Mouse (Mus musculus) liver, embryonic 16.5 days (tissue): Measurements from ENCODE around the gene Sntg2. TPM values are rescaled to one million over a fixed set of nuclear protein-coding genes. Genes with fewer than 3 reads are reported as not detected.

Source experiments
- ATAC-seq: fragments of 200-750 bp; cut with Nextera tagmentation; 2 replicates; pipeline ENCODE4 v1.8.0; 2017; ENCODE audit warnings: low read depth, mild to moderate bottlenecking, moderate number of reproducible peaks, moderate library complexity
- H3K27ac ChIP-seq: fragments of 300-500 bp; sonication (generic); 2 replicates; pipeline ENCODE4 v1.5.1; 2014; ENCODE audit warnings: mild to moderate bottlenecking, low read length
- H3K27me3 ChIP-seq: fragments of 300-500 bp; sonication (generic); 2 replicates; pipeline ENCODE4 v1.6.1; 2014; ENCODE audit warnings: low read depth, low read length, mixed read lengths; ENCODE audit not compliant: control insufficient read depth, insufficient read depth
- H3K36me3 ChIP-seq: fragments of 300-500 bp; sonication (generic); 2 replicates; pipeline ENCODE4 v1.6.1; 2014; ENCODE audit warnings: mild to moderate bottlenecking; ENCODE audit not compliant: control insufficient read depth, insufficient read depth
- H3K4me1 ChIP-seq: fragments of 300-500 bp; sonication (generic); 2 replicates; pipeline ENCODE4 v1.6.1; 2014; ENCODE audit warnings: low read depth, low read length, mixed read lengths; ENCODE audit not compliant: control insufficient read depth
- H3K4me2 ChIP-seq: fragments of 300-500 bp; sonication (generic); 2 replicates; pipeline ENCODE4 v1.6.1; 2014; ENCODE audit warnings: low read depth, low read length, mixed read lengths
- H3K4me3 ChIP-seq: fragments of 300-500 bp; sonication (generic); 2 replicates; pipeline ENCODE4 v1.5.1; 2014; ENCODE audit warnings: low read depth, mild to moderate bottlenecking, low read length
- H3K9ac ChIP-seq: fragments of 300-500 bp; sonication (generic); 2 replicates; pipeline ENCODE4 v1.6.1; 2014; ENCODE audit warnings: low read depth, low read length
- H3K9me3 ChIP-seq: fragments of 300-500 bp; sonication (generic); replicated peaks from 2 replicates; pipeline ENCODE4 v1.6.1; 2016; ENCODE audit warnings: low read length; ENCODE audit not compliant: control insufficient read depth
- WGBS: fragments of 180-500 bp; shearing (Covaris S2); extraction: QIAGEN DNeasy Blood & Tissue Kit; methylation state at CpG from one replicate; pipeline ENCODE4 v1.1.7; 2014; ENCODE audit not compliant: insufficient replicate concordance; 5-methylcytosine and 5-hydroxymethylcytosine counted together
- polyA plus RNA-seq: library from polyadenylated mRNA; unstranded; fragments of >200 nt; fragmentation: Nextera tagmentation; extraction: Ambion mirVana; gene quantifications from 2 replicates; pipeline ENCODE4 v1.2.1, GENCODE M21; 2015

Sntg2 gene
- polyA plus RNA-seq, 1 experiment from 2014 or later: 0.59 TPM

- Histone ChIP-seq H3K4me1 (no peaks in the 10 kb centered on the region), H3K36me3 (no peaks in the 10 kb centered on the region), H3K4me3 (no peak overlapping the region), H3K27ac (no peak overlapping the region), H3K9me3 (no peaks in the 10 kb centered on the region), H3K27me3 (no peaks in the 10 kb centered on the region), H3K9ac (no peak overlapping the region), H3K4me2 (no peak overlapping the region)
- ATAC-seq: no peak
- 48% methylated on average over 5 of the region's 5 CpGs for WGBS
Measured at GRCm38 (mm10) chr12:30164538-30164937, 208.6 kb downstream of the Sntg2 start.

DNA sequence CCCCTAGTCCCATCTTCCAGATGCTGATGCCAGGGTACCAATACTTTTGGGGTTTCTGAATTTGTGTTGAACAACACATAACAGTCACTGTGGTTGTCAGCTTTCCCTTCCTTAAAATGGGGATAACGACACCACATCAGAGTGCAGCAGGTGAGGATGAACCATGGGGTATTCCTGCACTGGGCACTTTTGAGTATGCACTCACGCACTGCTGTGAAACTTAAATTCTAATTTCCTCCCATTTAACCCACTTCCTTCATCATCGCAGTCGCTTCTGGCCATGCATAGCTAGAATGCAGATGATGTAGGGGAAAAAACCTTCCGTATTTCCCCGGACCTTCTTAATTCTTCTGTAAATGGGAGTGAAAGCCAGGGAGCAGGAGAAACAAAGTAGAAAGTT lies 209.2 kb downstream of the Sntg2 start:
- Histone ChIP-seq H3K4me1 (no peaks in the 10 kb centered on the region), H3K27ac (no peak overlapping the region), H3K4me3 (no peak overlapping the region), H3K4me2 (no peak overlapping the region), H3K36me3 (no peaks in the 10 kb centered on the region), H3K9ac (no peak overlapping the region), H3K9me3 (no peaks in the 10 kb centered on the region), H3K27me3 (no peaks in the 10 kb centered on the region)
- ATAC-seq: no peak
- 68% methylated on average over 6 of the region's 6 CpGs for WGBS

GRCm38 (mm10) chr12:30161731-30162406 lies 211.3 kb downstream of the Sntg2 start:
- Histone ChIP-seq H3K27ac (no peak overlapping the region), H3K4me2 (no peak overlapping the region), H3K9ac (no peak overlapping the region), H3K4me1 (no peaks in the 10 kb centered on the region), H3K27me3 (no peaks in the 10 kb centered on the region), H3K36me3 (no peaks in the 10 kb centered on the region), H3K9me3 (no peaks in the 10 kb centered on the region), H3K4me3 (no peak overlapping the region)
- 51% methylated on average over 5 of the region's 5 CpGs for WGBS
- ATAC-seq: no peak

- no peak for ATAC-seq
- 62% methylated on average over 3 of the region's 3 CpGs for WGBS
Measured at GRCm38 (mm10) chr12:30160475-30160874, 212.7 kb downstream of the Sntg2 start.

GRCm38 (mm10) chr12:30159788-30160187 lies 213.4 kb downstream of the Sntg2 start:
- WGBS: 63% methylated on average over 8 of the region's 8 CpGs
- no peaks in the 10 kb centered on the region for H3K36me3 ChIP-seq
- no peak overlapping the region for H3K9ac ChIP-seq
- H3K4me3 ChIP-seq: no peak overlapping the region
- no peak overlapping the region for H3K27ac ChIP-seq
- H3K9me3 ChIP-seq: no peaks in the 10 kb centered on the region
- no peaks in the 10 kb centered on the region for H3K27me3 ChIP-seq
- no peak for ATAC-seq
- no peak overlapping the region for H3K4me2 ChIP-seq
- H3K4me1 ChIP-seq: no peaks in the 10 kb centered on the region

More at GRCm38 (mm10) chr12:30160475-30160874, 212.7 kb downstream of the Sntg2 start:
- H3K36me3 ChIP-seq: no peaks in the 10 kb centered on the region
- no peak overlapping the region for H3K27ac ChIP-seq
- H3K9ac ChIP-seq: no peak overlapping the region
- no peaks in the 10 kb centered on the region for H3K9me3 ChIP-seq
- no peak overlapping the region for H3K4me2 ChIP-seq
- H3K27me3 ChIP-seq: no peaks in the 10 kb centered on the region
- no peaks in the 10 kb centered on the region for H3K4me1 ChIP-seq
- H3K4me3 ChIP-seq: no peak overlapping the region

DNA sequence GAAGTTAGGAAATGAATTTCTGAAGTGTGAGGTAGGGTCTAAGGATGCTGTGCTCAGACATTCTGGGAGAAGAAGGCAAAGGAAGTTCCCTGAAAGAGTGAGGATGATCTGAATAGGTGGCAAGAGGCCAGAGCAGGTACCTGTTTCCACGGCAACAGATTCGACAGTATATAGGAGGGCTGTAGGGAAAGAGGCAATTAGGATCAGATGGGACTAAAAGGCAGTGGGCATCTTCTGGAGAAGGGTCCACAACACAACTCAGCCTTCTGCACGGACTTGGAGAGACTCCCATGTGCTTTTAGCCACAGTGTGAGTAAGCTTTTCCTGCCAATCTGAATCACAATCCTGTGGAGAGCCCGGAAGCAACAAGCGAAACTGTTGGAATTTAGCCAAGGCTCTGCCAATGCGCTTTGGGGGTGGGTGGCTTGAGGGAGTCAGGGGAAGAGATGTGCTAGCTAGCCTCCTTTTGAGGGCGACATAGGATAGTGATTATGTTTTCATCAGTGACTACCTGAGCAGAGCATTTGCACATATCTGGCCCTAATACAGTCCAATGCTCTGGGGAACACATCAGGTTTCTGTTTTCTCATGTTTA lies 219.0 kb downstream of the Sntg2 start:
- Histone ChIP-seq H3K36me3 (no peaks in the 10 kb centered on the region), H3K4me3 (no peak overlapping the region), H3K9ac (no peak overlapping the region), H3K9me3 (no peaks in the 10 kb centered on the region), H3K4me1 (no peaks in the 10 kb centered on the region), H3K27ac (no peak overlapping the region), H3K27me3 (no peaks in the 10 kb centered on the region), H3K4me2 (no peak overlapping the region)
- ATAC-seq: no peak
- WGBS: 53% methylated on average over 7 of the region's 7 CpGs

DNA sequence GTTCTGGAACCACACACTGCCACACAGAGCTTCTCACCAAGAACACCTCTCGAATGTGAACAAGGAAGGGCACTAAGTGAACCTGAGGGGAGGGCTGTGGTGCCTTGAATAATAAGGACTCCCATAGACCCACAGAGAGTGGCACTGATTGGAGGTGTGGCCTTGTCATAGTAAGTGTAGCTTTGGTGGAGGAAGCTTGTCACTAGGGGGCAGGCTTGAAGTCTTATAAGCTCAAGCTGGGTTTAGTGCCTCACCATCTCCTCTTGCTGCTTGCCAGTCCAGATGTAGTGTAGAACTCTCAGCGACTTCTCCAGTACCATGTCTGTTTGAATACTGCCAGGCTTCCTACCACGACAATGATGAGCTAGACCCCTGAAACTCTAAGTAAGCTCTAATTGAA lies 231.1 kb downstream of the Sntg2 start:
- ATAC-seq: no peak
- no peaks in the 10 kb centered on the region for H3K36me3 ChIP-seq
- no peak overlapping the region for H3K4me3 ChIP-seq
- H3K27ac ChIP-seq: no peak overlapping the region
- H3K4me1 ChIP-seq: no peaks in the 10 kb centered on the region
- no peaks in the 10 kb centered on the region for H3K9me3 ChIP-seq
- no peak overlapping the region for H3K4me2 ChIP-seq
- H3K27me3 ChIP-seq: no peaks in the 10 kb centered on the region
- WGBS: 45% methylated on average over 3 of the region's 3 CpGs
- no peak overlapping the region for H3K9ac ChIP-seq

GRCm38 (mm10) chr12:30132524-30132923 lies 240.7 kb downstream of the Sntg2 start, which contains the start of gene Tpo:
Tpo (minus strand) TSS chr12:30132624.
- WGBS: 64% methylated on average over 4 of the region's 4 CpGs
- Histone ChIP-seq H3K27me3 (no peaks in the 10 kb centered on the region), H3K27ac (no peak within 1 kb of the TSS), H3K9me3 (no peaks in the 10 kb centered on the region), H3K36me3 (no peaks in the 10 kb centered on the region), H3K9ac (no peak within 1 kb of the TSS), H3K4me3 (no peak within 1 kb of the TSS), H3K4me1 (no peaks in the 10 kb centered on the region), H3K4me2 (no peak within 1 kb of the TSS)
- ATAC-seq: no peak

DNA sequence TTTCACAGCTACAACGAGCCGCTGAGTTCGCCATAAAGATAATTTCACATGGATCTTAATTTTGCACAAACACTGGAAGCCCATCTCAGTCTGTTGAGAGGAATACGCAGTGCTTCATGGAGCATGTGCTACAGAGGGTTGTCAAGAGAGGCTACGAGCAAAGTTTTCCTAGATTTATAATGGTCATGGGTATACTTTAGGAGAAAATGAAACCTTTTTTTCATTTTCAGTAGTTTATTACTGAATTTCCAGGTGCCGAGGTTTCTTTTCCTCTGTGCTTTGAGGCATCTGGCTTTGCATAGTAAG lies 243.8 kb downstream of the Sntg2 start:
- H3K27me3 ChIP-seq: no peaks in the 10 kb centered on the region
- no peak overlapping the region for H3K9ac ChIP-seq
- H3K36me3 ChIP-seq: no peaks in the 10 kb centered on the region
- 63% methylated on average over 6 of the region's 6 CpGs for WGBS
- no peak overlapping the region for H3K4me2 ChIP-seq
- H3K4me3 ChIP-seq: no peak overlapping the region
- no peak for ATAC-seq
- H3K27ac ChIP-seq: no peak overlapping the region
- H3K4me1 ChIP-seq: no peaks in the 10 kb centered on the region
- no peaks in the 10 kb centered on the region for H3K9me3 ChIP-seq
